Mouse (Mus musculus): ENCODE measurements around the gene Ntn1. TPM values are rescaled to one million over a fixed set of nuclear protein-coding genes. Genes with fewer than 3 reads are reported as not detected.
A peak's percentile ranks its signal among the peaks of the same experiment; 100 is the strongest.

Ntn1 gene
- total RNA-seq, 2 experiments from 2014 or later, result 72.7 to 76.0 TPM

- DNase-seq, result no peak
These were observed 205.5 kb downstream of the Ntn1 start for GRCm38 (mm10) chr11:68195168-68195567.

GRCm38 (mm10) chr11:68190849-68191248 lies 209.8 kb downstream of the Ntn1 start:
- no peak for DNase-seq

GRCm38 (mm10) chr11:68188695-68189201 lies 211.9 kb downstream of the Ntn1 start:
- peak; percentile 42 to 56 for DNase-seq

GRCm38 (mm10) chr11:68187242-68187641 lies 213.4 kb downstream of the Ntn1 start:
- no peak for DNase-seq

GRCm38 (mm10) chr11:68185647-68186046 lies 215.0 kb downstream of the Ntn1 start:
- no peak for DNase-seq

GRCm38 (mm10) chr11:68177415-68177814 lies 223.2 kb downstream of the Ntn1 start:
- DNase-seq, result no peak

- no peak for DNase-seq
These were observed 224.1 kb downstream of the Ntn1 start for GRCm38 (mm10) chr11:68176550-68176949.

- DNase-seq, result no peak
These were observed 228.0 kb downstream of the Ntn1 start for GRCm38 (mm10) chr11:68172648-68173045.

- DNase-seq, result no peak
These were observed 228.5 kb downstream of the Ntn1 start for GRCm38 (mm10) chr11:68171973-68172647.

- DNase-seq, result no peak
These were observed 232.2 kb downstream of the Ntn1 start for GRCm38 (mm10) chr11:68168427-68168826.

GRCm38 (mm10) chr11:68164408-68164807 lies 236.2 kb downstream of the Ntn1 start:
- DNase-seq, result no peak

GRCm38 (mm10) chr11:68159867-68160266 lies 240.8 kb downstream of the Ntn1 start:
- no peak for DNase-seq

Small RNA genes lying within 50 kb of the gene (microRNA-seq; reads per million reads assigned to microRNA genes)
- 0 reads per million in 2 experiments for gene Mir6406

Other genes starting within 250 kb of the Ntn1 start
- 1 to 10 TPM; 1.1 to 1.9 TPM for gene Pik3r5, start 31.3 kb upstream of the Ntn1 start, total RNA-seq (2021)
- gene Pik3r6, start 102.2 kb upstream of the Ntn1 start, total RNA-seq (2021), result 1 to 10 TPM; 3.8 to 4.0 TPM
- under 1 TPM; 0.12 to 0.13 TPM for gene Mfsd6l, start 155.4 kb upstream of the Ntn1 start, total RNA-seq (2021)
- gene Ccdc42, start 186.2 kb upstream of the Ntn1 start, total RNA-seq (2021), result not detected

Data from heart, adult 18-20 months (tissue).